Mouse (Mus musculus): ENCODE results near the gene Lgi2. TPM values are rescaled to one million over a fixed set of nuclear protein-coding genes. Genes with fewer than 3 reads are reported as not detected.

Lgi2 gene
- not detected in 4 replicates for total RNA-seq (2023)

GRCm38 (mm10) chr5:52565813-52566531, at the start of gene Lgi2:
Lgi2 (minus strand) TSS chr5:52566462.

Other genes starting within 250 kb of the Lgi2 start
- gene Sod3, start 202.7 kb downstream of the Lgi2 start, total RNA-seq (2023) = 0.14 to 0.21 TPM in 2 of 4 replicates, not detected in the others
- gene Ccdc149, start 94.9 kb downstream of the Lgi2 start, total RNA-seq (2023) = not detected in 4 replicates
- 16.0 to 18.9 TPM (median 18.4 TPM) in 4 replicates for gene Sepsecs, start 103.2 kb upstream of the Lgi2 start, total RNA-seq (2023)
- 15.5 to 19.2 TPM (median 16.6 TPM) in 4 replicates for gene Pi4k2b, start 175.1 kb upstream of the Lgi2 start, total RNA-seq (2023)
- gene Zcchc4, start 208.9 kb upstream of the Lgi2 start, total RNA-seq (2023) = 14.2 to 19.4 TPM (median 16.9 TPM) in 4 replicates

All from B cell, adult 62 days (primary cell).